Mouse (Mus musculus): ENCODE measurements around the gene Slc51b.

Slc51b gene

DNA sequence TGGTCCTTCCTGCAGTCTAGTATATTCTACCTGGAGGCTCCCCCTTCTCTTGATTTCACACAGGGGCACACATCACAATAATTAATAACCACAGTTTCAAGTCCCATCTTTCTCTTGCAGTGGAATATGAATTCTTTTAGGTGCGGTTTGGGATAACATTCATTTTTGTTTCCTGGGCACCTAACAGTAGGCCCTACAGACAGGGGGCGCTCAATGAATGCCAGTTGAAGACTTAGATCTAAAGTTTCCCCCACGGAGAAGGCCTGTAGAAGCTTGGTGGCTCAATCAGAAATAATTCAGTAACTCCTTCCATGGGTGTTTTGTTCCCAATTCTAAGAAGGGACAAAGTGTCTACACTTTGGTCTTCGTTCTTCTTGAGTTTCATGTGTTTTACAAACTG lies 50.3 kb downstream of the Slc51b start:
- no peak for DNase-seq (ENCODE audit: low spot score)

DNA sequence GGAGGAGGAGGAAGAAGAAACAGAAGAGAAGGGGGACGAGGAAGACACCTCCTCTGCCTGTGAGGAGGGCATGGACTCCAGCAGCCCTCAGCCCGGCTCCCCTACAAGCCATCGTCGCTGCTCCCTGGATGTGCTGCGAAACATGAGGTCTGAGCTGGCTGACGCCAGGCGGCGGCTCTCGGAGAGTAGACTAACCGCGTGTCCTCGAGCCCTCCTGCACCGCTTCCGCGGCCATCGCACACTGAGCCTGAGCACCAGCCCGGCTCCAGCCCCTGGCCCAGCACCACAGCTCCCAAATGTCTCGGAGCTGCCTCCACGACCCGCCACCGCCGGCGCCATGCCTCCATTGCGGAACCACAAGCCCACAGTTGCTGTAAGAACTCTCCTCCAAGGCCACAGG lies 51.0 kb downstream of the Slc51b start:
- no peak for DNase-seq (ENCODE audit: low spot score)

DNA sequence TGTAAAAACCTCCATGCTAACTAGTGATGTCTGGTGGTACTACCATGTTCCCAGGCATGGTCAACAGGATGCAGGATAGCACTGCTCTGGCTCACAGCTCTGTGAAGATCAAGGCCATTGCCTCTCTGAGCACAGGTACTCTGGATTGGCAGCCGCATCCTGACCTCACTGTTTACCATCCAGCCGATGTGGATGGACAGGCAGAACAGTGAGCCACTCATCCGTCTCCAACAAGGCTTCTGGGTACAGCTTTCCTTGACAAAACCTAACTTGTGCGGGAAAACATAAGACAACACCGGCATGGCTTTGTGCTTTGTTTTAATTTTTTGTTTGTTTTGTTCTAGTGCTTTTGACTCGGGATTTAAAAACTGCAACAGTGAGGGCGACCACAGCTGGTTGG lies 57.0 kb downstream of the Slc51b start:
- no peak for DNase-seq (ENCODE audit: low spot score)

DNA sequence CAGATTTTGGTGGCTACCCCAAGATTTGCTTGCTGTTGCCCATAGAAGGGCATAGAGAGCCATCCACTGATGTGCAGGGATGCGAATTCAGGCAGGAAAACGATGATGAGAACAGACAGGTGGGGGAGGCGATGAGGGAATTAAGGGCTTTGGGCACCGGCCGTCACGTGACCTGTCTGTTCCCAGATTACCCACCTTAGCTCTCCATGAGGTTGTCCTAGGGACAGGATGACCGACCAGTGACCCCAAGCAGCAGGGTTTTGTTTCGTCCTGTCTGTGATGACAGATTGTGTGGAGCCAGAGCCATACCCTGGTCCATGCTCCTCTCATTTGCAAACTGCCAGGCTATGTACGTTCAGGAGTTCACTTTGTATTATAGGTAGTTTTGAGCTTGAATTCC lies 59.1 kb downstream of the Slc51b start:
- no peak for DNase-seq (ENCODE audit: low spot score)
